Mouse (Mus musculus) liver, embryonic 14.5 days (tissue): ENCODE measurements around the gene Orm2. TPM values are rescaled to one million over a fixed set of nuclear protein-coding genes. Genes with fewer than 3 reads are reported as not detected.

Experiments
- ATAC-seq: fragments of 200-750 bp; cut with Nextera tagmentation; 2 replicates; pipeline ENCODE4 v1.8.0; 2017; ENCODE audit warnings: moderate number of reproducible peaks, mild to moderate bottlenecking, moderate library complexity; ENCODE audit not compliant: insufficient read depth
- DNase-seq, 3 experiments: peaks; one replicate each; pipeline ENCODE4 v3.0.0-alpha.2; 2012 to 2013; ENCODE audit warnings: low read depth in 3 of 3, low spot score in 3 of 3
- H3K27ac ChIP-seq: fragments of 300-500 bp; sonication (generic); 2 replicates; pipeline ENCODE4 v1.5.1; 2014; ENCODE audit warnings: moderate library complexity, mild to moderate bottlenecking, control low read depth, inconsistent platforms
- H3K27me3 ChIP-seq: fragments of 300-500 bp; sonication (generic); 2 replicates; pipeline ENCODE4 v1.6.1; 2014; ENCODE audit warnings: mild to moderate bottlenecking, low read length, moderate library complexity; ENCODE audit not compliant: control insufficient read depth, insufficient read depth
- H3K36me3 ChIP-seq: fragments of 300-500 bp; sonication (generic); replicated peaks from 2 replicates; pipeline ENCODE4 v1.6.1; 2014; ENCODE audit warnings: low read depth; ENCODE audit not compliant: control insufficient read depth, insufficient read depth
- H3K4me1 ChIP-seq, 2 experiments: fragments of 200-500 bp in 1 of 2; fragments of 300-500 bp in 1 of 2; sonication (generic) in 1 of 2; replicated peaks; 2 replicates each; pipeline ENCODE4 v1.6.1; 2012 to 2014; ENCODE audit warnings: antibody characterized with exemption in 1 of 2, inconsistent platforms in 1 of 2, low read length in 1 of 2; ENCODE audit not compliant: control insufficient read depth in 2 of 2, insufficient read depth in 2 of 2
- H3K4me2 ChIP-seq: fragments of 300-500 bp; sonication (generic); 2 replicates; pipeline ENCODE4 v1.6.1; 2014; ENCODE audit warnings: low read depth, mild to moderate bottlenecking, control low read depth, moderate library complexity
- H3K4me3 ChIP-seq, 2 experiments: fragments of 200-500 bp in 1 of 2; fragments of 300-500 bp in 1 of 2; sonication (generic) in 1 of 2; 2 replicates each; pipeline ENCODE4 v1.5.1; 2012 to 2014; ENCODE audit warnings: low read depth in 2 of 2, low read length in 2 of 2, mild to moderate bottlenecking in 2 of 2, control low read depth in 1 of 2, inconsistent platforms in 1 of 2, moderate library complexity in 1 of 2; ENCODE audit not compliant: insufficient read depth in 1 of 2
- H3K9ac ChIP-seq: fragments of 300-500 bp; sonication (generic); replicated peaks from 2 replicates; pipeline ENCODE4 v1.6.1; 2014; ENCODE audit warnings: mild to moderate bottlenecking, control low read depth, moderate library complexity
- H3K9me3 ChIP-seq: fragments of 300-500 bp; sonication (generic); 2 replicates; pipeline ENCODE4 v1.6.1; 2016; ENCODE audit warnings: low read length, mixed read lengths; ENCODE audit not compliant: control insufficient read depth
- CTCF ChIP-seq: IDR thresholded peaks from 2 replicates; pipeline ENCODE4 v1.5.1; 2016; ENCODE audit warnings: antibody characterized with exemption, low read depth, control low read depth
- EP300 ChIP-seq: IDR thresholded peaks from 2 replicates; pipeline ENCODE4 v1.6.1; 2016; ENCODE audit warnings: antibody characterized with exemption, low read depth
- WGBS: fragments of 180-500 bp; shearing (Covaris S2); extraction: QIAGEN DNeasy Blood & Tissue Kit; methylation state at CpG from one replicate; pipeline ENCODE4 v1.1.7; 2014; ENCODE audit not compliant: insufficient replicate concordance; 5-methylcytosine and 5-hydroxymethylcytosine counted together
- polyA plus RNA-seq, 2 experiments: library from polyadenylated mRNA; depleted of rRNA in 1 of 2; stranded (reverse) in 1 of 2; unstranded in 1 of 2; fragments of >200 nt; fragmentation: Nextera tagmentation in 1 of 2; extraction: Ambion mirVana in 1 of 2; gene quantifications; 2 replicates each; pipeline versions ENCODE4 v1.2.1 to v1.2.3; 2012 to 2014

Gene Orm2
- polyA plus RNA-seq, 2 experiments, result not detected

DNA sequence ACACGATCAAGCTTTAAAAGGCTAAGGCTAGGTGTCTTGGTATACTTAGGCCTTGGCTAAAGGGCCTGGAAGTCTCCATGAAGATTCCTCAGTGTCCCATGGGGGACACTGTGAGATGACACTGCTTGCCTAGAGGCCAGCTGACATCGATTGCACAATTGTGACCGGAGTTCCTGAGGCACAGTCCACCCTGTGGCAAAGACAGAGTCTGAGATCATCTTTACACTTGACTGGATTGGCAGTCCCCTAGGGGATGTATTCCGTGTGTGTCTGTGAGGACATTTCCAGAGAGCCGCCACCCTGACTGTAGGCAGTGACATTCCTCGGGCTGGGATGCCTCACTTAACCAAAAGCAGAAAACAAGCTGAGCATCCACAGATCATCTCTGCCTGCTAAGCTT is 2.4 kb upstream of the Orm2 start:
- Histone ChIP-seq H3K9me3 (no peaks in the 10 kb centered on the region), H3K4me1 (no peaks in the 10 kb centered on the region; a peak in 1 of 4 replicates), H3K36me3 (no peaks in the 10 kb centered on the region), H3K27ac (no peak overlapping the region), H3K4me2 (no peak overlapping the region), H3K4me3 (no peak overlapping the region), H3K27me3 (no peaks in the 10 kb centered on the region), H3K9ac (no peak overlapping the region)
- DNase-seq (no peak), ATAC-seq (no peak)
- no peak for TF ChIP-seq EP300
- no peak for TF ChIP-seq CTCF
- 62% methylated on average over 6 of the region's 6 CpGs for WGBS

DNA sequence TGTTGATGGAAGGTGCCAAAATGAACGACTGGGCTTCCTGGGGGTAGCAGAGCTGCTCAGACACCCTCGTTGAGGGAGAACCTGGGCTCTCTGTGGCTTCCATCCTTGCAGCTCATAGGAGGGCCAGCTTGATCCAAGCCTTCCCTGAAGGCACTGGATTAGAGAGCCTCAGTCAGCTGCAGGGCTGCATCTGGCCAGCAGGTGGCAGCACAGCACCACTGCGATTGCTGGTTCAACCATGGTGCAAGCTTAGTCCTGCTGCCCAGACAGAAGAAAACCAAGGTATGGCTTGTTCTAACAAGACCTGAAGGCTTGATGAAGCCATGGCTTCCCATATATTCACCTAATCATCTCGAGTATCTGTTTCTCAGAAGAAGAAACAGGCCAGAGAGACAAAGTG is 6.3 kb downstream of the Orm2 start:
- peaks cover 17 to 20% of the 10 kb centered on the region in 2 experiments for H3K4me1 ChIP-seq
- no peak overlapping the region for H3K4me2 ChIP-seq
- DNase-seq, result peak in 2 of 3 experiments; percentile 37 to 47
- no peak overlapping the region for H3K27ac ChIP-seq
- no peak overlapping the region for H3K9ac ChIP-seq
- TF ChIP-seq CTCF (peak; percentile 100), EP300 (no peak)
- no peak overlapping the region for H3K4me3 ChIP-seq
- no peaks in the 10 kb centered on the region for H3K36me3 ChIP-seq
- 5% methylated on average over 4 of the region's 4 CpGs for WGBS
- no peaks in the 10 kb centered on the region for H3K27me3 ChIP-seq
- H3K9me3 ChIP-seq, result no peaks in the 10 kb centered on the region
- no peak; the same call in 1 of the 2 replicates for ATAC-seq

DNA sequence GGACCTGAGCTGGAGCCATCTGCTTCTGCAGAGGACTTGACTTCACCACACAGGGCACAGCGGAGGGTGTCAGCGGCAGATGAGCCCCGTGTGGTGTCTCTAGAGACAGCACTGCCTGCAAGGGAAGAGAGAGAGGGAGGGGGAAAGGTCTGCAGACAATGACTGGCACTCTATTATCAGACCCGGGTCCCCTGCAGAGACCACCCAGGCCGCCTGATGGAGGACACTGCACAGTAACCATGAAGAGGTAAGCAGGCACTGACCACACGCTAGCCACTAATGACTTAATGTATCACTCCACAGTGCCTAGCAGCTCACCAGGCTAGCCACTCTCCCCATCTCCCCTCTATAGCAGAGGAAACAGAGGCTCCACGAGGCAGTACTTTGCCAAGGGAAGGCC is 8.6 kb downstream of the Orm2 start:
- Histone ChIP-seq H3K9me3 (no peaks in the 10 kb centered on the region), H3K4me3 (no peak overlapping the region), H3K9ac (no peak overlapping the region), H3K27me3 (no peaks in the 10 kb centered on the region), H3K36me3 (no peaks in the 10 kb centered on the region), H3K27ac (no peak overlapping the region), H3K4me1 (peaks cover 37 to 41% of the 10 kb centered on the region in 2 experiments), H3K4me2 (no peak overlapping the region)
- no peak for DNase-seq
- ATAC-seq, result no peak
- TF ChIP-seq CTCF, result no peak
- no peak for TF ChIP-seq EP300
- WGBS, result 76% methylated on average over 7 of the region's 7 CpGs

DNA sequence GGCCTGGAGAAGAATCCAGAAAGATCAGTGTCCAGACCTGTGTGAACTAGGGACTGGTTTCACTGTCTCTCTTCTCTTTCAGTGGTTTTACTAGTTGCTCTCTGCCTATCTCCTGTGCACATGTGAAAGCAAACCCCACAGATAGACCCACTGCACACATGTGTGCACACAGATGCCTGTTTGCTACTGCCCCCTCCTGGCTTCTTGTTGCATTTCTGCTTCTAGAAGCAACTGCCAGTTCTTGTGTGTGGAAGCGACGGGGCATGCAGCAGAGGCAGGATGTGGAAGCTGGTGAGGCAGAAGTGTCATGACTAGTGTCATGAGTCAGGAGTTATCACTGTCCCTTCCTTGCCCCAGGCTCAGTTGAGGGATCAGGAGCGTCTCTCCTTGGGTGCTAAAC is 9.6 kb downstream of the Orm2 start:
- peaks cover 38 to 41% of the 10 kb centered on the region in 2 experiments for H3K4me1 ChIP-seq
- no peak for ATAC-seq

DNA sequence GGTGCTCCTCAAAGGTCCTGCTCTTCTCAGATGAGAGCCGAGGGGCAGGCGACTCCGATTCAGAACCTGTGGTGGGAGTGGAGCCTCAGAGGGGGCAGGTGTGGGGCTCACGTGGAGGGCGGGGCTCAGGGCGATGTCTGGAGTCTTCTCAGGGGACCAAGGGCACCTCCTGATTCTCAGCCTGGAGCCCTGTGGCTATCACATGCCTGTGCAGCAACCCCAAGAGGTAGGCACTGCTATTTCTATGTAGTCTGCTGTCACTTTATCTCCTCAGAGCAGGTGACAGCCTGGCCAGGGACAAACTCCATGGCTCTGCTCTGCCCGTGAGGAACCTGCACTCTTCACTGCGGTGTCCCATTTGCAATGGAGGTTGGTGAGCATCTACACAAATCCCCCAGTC is 11.2 kb downstream of the Orm2 start:
- no peaks in the 10 kb centered on the region for H3K9me3 ChIP-seq
- no peak for TF ChIP-seq CTCF
- TF ChIP-seq EP300, result peak; percentile 67
- 31% methylated on average over 8 of the region's 8 CpGs for WGBS
- H3K9ac ChIP-seq, result peak overlapping the region; percentile 20; the same call in 1 of the 2 replicates
- H3K4me3 ChIP-seq, result no peak overlapping the region
- no peaks in the 10 kb centered on the region for H3K27me3 ChIP-seq
- H3K27ac ChIP-seq, result peak overlapping the region; percentile 94
- peak; percentile 68 for ATAC-seq
- H3K4me1 ChIP-seq, result peaks cover 38 to 41% of the 10 kb centered on the region in 2 experiments
- peak overlapping the region; percentile 50 for H3K4me2 ChIP-seq
- DNase-seq, result peak in 2 of 3 experiments; percentile 59 to 64
- H3K36me3 ChIP-seq, result no peaks in the 10 kb centered on the region; the same call in 1 of the 2 replicates

More for the DNA sequence above, 9.6 kb downstream of the Orm2 start:
- Histone ChIP-seq H3K27ac (no peak overlapping the region; the same call in 1 of the 2 replicates), H3K4me2 (no peak overlapping the region), H3K9ac (no peak overlapping the region), H3K4me3 (no peak overlapping the region), H3K36me3 (no peaks in the 10 kb centered on the region), H3K27me3 (no peaks in the 10 kb centered on the region), H3K9me3 (no peaks in the 10 kb centered on the region)
- peak; percentile 90 for TF ChIP-seq CTCF
- TF ChIP-seq EP300, result peak; percentile 59
- WGBS, result 31% methylated on average over 3 of the region's 3 CpGs
- peak in 2 of 3 experiments; percentile 58 to 65 for DNase-seq
